Comparison of ENCODE assay signal across 23 mouse cellular contexts in the genomic region with DNA sequence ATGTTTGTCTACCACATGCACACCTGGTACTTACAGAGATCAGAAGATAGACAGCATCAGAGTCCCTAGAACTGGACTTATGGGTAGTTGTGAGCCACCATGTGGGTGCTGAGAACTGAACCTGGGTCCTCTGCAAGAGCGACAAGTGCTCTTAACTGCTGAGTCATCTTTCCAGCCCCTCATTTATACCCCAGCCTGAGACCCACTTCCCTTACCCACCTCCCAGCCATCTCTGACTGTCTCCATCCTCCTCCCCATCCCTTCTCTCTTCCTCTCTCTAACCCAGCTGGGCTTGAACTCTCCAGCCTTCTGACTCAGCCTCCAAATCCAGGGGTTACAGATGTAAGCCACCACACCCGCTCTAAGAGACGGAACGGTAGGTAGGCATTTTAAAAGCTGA.
DNase-seq lines count a peak whose midpoint lies in the region; ATAC-seq and TF ChIP-seq lines count a peak whose summit lies in the region.
"Had no signal": no experiment of that assay in that cellular context is flagged by ENCODE, and none has a peak within 500 bp of the region (broad histone marks: within the 10 kb centered on the region; RNA-seq: fewer than 3 reads in every experiment).

No protein-coding gene starts in this region.

- in situ Hi-C loops in ES-E14 (cut with MboI; ENCODE audit: low sequenced_read_pairs in 2 of 2, unreplicated experiment in 2 of 2), result no loop called here

- no peaks in the 10 kb centered on the region for H3K36me3 ChIP-seq in kidney, embryonic 16.5 days (ENCODE audit: insufficient read depth, low read length)
- no peaks in the 10 kb centered on the region for H3K36me3 ChIP-seq in lung, embryonic 15.5 days
- H3K36me3 ChIP-seq in ES-E14 (ENCODE audit: control insufficient read depth, insufficient read depth, low read length, poor library complexity, severe bottlenecking), result no peaks in the 10 kb centered on the region
- no peaks in the 10 kb centered on the region for H3K36me3 ChIP-seq in stomach, embryonic 16.5 days (ENCODE audit: control insufficient read depth, insufficient read depth, low read length)
- H3K36me3 ChIP-seq: limb, embryonic 12.5 days had no signal

- no peak overlapping the region for H3K9ac ChIP-seq in kidney, embryonic 16.5 days (replicated peaks; ENCODE audit: low read length)
- no peak overlapping the region for H3K9ac ChIP-seq in lung, embryonic 15.5 days
- H3K9ac ChIP-seq in ES-E14 (ENCODE audit: insufficient read depth, low read depth, low read length, poor library complexity, severe bottlenecking), result no peak overlapping the region
- H3K9ac ChIP-seq in stomach, embryonic 16.5 days (ENCODE audit: low read length), result no peak overlapping the region
- H3K9ac ChIP-seq: hindbrain, embryonic 14.5 days; limb, embryonic 12.5 days had no signal

- no peak for DNase-seq in kidney, adult 9 months
- DNase-seq in lung, postnatal 14 days, result no peak
- no peak for DNase-seq in ES-E14 (ENCODE audit: low read depth, low spot score)
- DNase-seq: adrenal gland, postnatal 10 days; B cell, adult 2 months; cerebellum, adult 9-10 months; gastrocnemius, postnatal 14 days; heart, adult 2 months; heart, postnatal 36 days; right cerebral cortex, adult 18-20 months; thymus, adult 18-20 months; thymus, postnatal 4 days had no signal

- H3K4me3 ChIP-seq in kidney, embryonic 16.5 days (ENCODE audit: low read length), result no peak overlapping the region
- H3K4me3 ChIP-seq in lung, embryonic 15.5 days, result no peak overlapping the region
- no peak overlapping the region for H3K4me3 ChIP-seq in ES-E14 (ENCODE audit: insufficient read depth in 1 of 2, low read depth in 1 of 2, low read length in 2 of 2, poor library complexity in 1 of 2, severe bottlenecking in 1 of 2)
- H3K4me3 ChIP-seq in stomach, embryonic 16.5 days (replicated peaks; ENCODE audit: low read length), result no peak overlapping the region
- H3K4me3 ChIP-seq: erythroblast, embryonic 14.5 days; heart, adult 2 months; limb, embryonic 12.5 days; megakaryocyte, embryonic 14.5 days had no signal

- H3K27ac ChIP-seq in kidney, embryonic 16.5 days (ENCODE audit: low read length), result 0 out of 2 replicates have a peak overlapping the region, but pooled peaks have one; percentile 10
- peak overlapping the region; percentile 78 for H3K27ac ChIP-seq in lung, embryonic 15.5 days
- no peak overlapping the region for H3K27ac ChIP-seq in ES-E14 (ENCODE audit: insufficient read depth, low read depth, low read length, poor library complexity, severe bottlenecking)
- H3K27ac ChIP-seq in stomach, embryonic 16.5 days (ENCODE audit: low read length), result peak overlapping the region; percentile 36; the same call in 1 of the 2 replicates
- H3K27ac ChIP-seq: hindbrain, embryonic 14.5 days had no signal

- no peak for ATAC-seq in kidney, embryonic 16.5 days (ENCODE audit: low FRiP score, low TSS enrichment)
- no peak for ATAC-seq in lung, embryonic 15.5 days (ENCODE audit: borderline replicate concordance, extremely low read depth, low FRiP score, low TSS enrichment)
- no peak for ATAC-seq in stomach, embryonic 16.5 days (ENCODE audit: insufficient read depth, low FRiP score)
- no peak for ATAC-seq in monocyte, adult 5-6 weeks (replicated peaks; ENCODE audit: insufficient number of reproducible peaks, low FRiP score, low TSS enrichment, poor library complexity, severe bottlenecking)
- ATAC-seq: activated CD4-positive, CD25-positive, alpha-beta regulatory T cell, adult 4 months; forebrain, embryonic 14.5 days had no signal

- no peaks in the 10 kb centered on the region for H3K9me3 ChIP-seq in kidney, embryonic 16.5 days (ENCODE audit: low read length)
- no peaks in the 10 kb centered on the region for H3K9me3 ChIP-seq in lung, embryonic 15.5 days
- H3K9me3 ChIP-seq in ES-E14 (ENCODE audit: control insufficient read depth, insufficient read depth, low read depth, low read length), result no peaks in the 10 kb centered on the region
- no peaks in the 10 kb centered on the region for H3K9me3 ChIP-seq in stomach, embryonic 16.5 days (replicated peaks; ENCODE audit: control insufficient read depth, low read length)
- H3K9me3 ChIP-seq: limb, embryonic 12.5 days; megakaryocyte, embryonic 14.5 days had no signal

- H3K27me3 ChIP-seq in kidney, embryonic 16.5 days (ENCODE audit: insufficient read depth, low read length), result no peaks in the 10 kb centered on the region
- H3K27me3 ChIP-seq in lung, embryonic 15.5 days, result no peaks in the 10 kb centered on the region
- H3K27me3 ChIP-seq in stomach, embryonic 16.5 days (ENCODE audit: control insufficient read depth, insufficient read depth, low read length), result no peaks in the 10 kb centered on the region
- H3K27me3 ChIP-seq: limb, embryonic 12.5 days; Patski had no signal

- H3K4me1 ChIP-seq in kidney, embryonic 16.5 days (ENCODE audit: insufficient read depth, low read length), result 0 out of 2 replicates have a peak, but pooled peaks cover 4% of the 10 kb centered on the region
- peaks cover 45% of the 10 kb centered on the region for H3K4me1 ChIP-seq in lung, embryonic 15.5 days
- H3K4me1 ChIP-seq in ES-E14 (ENCODE audit: control insufficient read depth in 2 of 2, insufficient read depth in 2 of 2, low read length in 2 of 2, poor library complexity in 1 of 2), result peaks cover 4 to 25% of the 10 kb centered on the region in 2 experiments; a peak in 3 of 4 replicates
- peaks cover 16% of the 10 kb centered on the region for H3K4me1 ChIP-seq in stomach, embryonic 16.5 days (ENCODE audit: control insufficient read depth, insufficient read depth, low read length)

- no peak overlapping the region for H3K4me2 ChIP-seq in kidney, embryonic 16.5 days (replicated peaks; ENCODE audit: low read depth, low read length)
- no peak overlapping the region for H3K4me2 ChIP-seq in lung, embryonic 15.5 days
- H3K4me2 ChIP-seq in stomach, embryonic 16.5 days (ENCODE audit: low read depth, low read length), result no peak overlapping the region
- H3K4me2 ChIP-seq: hindbrain, embryonic 14.5 days; limb, embryonic 12.5 days had no signal

- 93% methylated on average over 4 of the region's 4 CpGs for WGBS in kidney, embryonic 16.5 days
- 87% methylated on average over 4 of the region's 4 CpGs for WGBS in lung, embryonic 15.5 days
- WGBS in stomach, embryonic 16.5 days, result 83% methylated on average over 4 of the region's 4 CpGs

TF ChIP-seq in ES-E14, 5 proteins besides CTCF, POLR2A, EP300 and RAD21:
- TF ChIP-seq MAFK (IDR thresholded peaks at IDR 0.05; ENCODE audit: insufficient read depth, low read depth, low read length), result peak; percentile 82
- no peak for TF ChIP-seq ZC3H11A (IDR thresholded peaks at IDR 0.05; ENCODE audit: borderline replicate concordance, low read depth, low read length)
